Mouse (Mus musculus) frontal cortex, postnatal 36 days (tissue): ENCODE data around the gene Nprl2.

Experiments used
- DNase-seq, 2 experiments: peaks; one replicate each; pipeline ENCODE4 v3.0.0; 2022; ENCODE audit warnings: low spot score in 2 of 2

Nprl2 gene

DNA sequence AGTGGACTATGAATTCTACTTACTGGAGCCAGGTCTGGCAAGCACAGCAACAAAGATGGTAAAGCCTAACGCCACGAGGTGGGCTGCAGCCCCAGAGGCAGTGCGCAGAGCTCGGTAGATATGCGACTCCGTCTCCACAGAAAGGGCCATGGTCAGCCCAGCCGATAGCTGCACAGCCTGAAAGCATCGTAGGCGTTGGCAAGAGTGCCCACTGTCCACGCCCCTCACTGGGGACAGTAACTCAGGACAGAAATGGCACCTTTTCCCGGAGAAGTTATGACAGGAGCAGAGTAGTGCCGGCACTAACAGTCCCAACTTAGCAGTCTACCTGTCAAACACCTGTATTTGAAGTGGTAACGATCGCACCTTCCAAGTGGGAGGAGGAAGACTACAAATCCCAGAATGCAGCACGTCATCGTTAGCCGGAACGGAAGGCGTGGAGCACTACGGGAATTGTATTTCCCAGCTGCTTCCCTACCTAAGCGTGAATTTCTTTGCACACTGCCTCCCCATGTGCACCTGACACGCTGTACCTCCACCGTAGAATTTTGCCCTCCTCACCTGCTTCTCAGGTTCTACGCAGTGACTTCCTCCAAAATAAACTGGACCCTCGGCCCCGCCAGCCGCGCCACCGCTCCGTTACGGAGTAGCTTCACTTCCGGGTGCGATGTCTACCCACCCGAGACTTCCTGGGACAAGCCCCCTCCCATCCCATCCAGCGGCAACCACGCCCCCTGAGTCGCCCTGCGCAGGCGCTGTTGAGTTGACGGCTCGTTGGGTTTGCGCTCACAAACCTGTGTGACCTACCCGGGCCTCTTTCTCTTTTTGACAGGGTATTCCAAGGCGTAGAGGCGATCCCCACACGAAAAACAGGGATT is at the start of gene Nprl2, which contains the start of gene Cyb561d2:
Gene Nprl2, plus strand, starts transcription at position 753 of the 878 bp plus-strand sequence.
Gene Cyb561d2, minus strand, starts transcription at position 720 of the 878 bp plus-strand sequence.
- peak; percentile 95 to 97 for DNase-seq

DNA sequence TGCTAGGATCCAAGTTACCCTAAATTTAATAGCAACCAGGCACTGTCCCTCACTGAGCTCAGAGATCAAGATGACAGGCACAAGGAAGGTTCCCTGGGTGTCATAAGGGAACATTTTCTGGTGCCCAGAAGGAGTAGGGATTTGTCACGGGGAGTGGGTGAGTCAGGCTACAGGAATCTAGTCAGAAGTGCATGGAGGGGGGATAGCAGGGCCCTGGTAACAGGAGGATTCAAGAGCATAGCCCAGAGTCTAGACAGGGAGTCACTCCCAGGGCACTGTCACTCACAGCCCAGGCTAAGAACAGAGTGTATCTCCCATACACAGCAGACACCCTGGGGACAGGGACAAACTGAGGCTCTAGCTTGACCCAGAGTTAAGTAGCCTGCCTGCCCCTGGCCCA is 48.5 kb upstream of the Nprl2 start:
- no peak for DNase-seq

DNA sequence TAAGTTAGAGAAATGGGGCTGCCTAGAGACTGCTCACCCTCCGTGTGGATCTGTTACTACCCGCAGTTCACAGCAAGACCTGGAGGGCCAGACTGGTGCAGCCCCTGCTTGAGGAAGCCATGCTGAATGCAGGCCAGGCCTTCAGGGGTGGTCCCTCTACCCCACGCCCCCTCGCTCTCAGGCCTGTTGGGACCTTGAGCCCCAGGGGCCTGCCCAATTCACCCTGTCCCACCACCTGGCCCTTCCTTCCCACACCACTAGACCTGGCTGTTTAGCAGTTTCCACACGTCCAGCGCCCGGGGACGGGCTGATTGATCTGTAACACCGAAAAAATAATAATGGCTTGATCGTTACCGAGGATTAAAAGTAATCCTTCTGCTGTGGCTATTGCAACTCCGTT is 47.8 kb upstream of the Nprl2 start:
- no peak for DNase-seq

DNA sequence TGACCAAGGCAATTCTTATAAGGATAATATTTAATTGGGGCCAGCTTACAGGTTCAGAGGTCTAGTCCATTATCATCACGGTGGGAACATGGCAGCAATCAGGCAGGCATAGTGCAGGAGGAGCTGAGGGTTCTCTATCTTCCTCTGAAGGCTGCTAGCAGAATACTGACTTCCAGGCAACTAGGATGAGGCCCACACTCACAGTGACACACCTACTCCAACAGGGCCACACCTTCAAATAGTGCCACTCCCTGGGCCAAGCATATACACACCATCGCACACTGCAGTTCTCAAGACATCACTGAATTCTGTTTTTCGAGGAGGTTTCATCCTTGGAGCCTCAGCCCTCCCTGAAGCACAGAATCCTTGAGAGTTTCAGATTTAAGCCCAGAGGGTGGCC is 45.7 kb upstream of the Nprl2 start:
- no peak for DNase-seq

DNA sequence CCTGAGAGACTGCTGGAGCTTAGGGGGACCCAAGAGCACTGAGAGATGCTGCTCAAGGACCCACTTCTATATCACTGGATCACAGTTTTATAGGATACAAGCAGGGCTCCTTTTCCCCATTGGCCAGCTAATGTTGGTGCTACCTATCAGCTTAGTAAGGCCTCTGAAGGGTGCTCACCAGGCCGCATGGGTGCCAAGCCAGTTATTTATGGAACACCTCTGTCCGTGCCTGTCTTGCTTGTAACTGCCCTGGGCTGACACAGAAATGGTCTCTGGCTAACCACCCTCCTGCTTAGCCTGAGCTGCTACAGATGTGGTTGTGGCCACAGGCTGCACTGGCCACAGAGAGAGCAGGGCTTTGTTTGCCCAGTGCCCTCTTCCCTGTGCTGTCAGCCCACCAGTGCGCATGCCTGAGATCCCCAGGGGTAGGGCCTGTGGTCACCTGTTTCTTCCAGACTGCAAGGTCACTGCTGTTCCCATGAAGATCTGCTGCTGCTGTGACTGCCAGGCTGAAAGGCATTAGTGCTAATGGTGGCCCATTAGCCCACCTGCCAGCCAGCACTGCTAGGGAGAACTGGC is 41.2 kb upstream of the Nprl2 start:
- no peak for DNase-seq

DNA sequence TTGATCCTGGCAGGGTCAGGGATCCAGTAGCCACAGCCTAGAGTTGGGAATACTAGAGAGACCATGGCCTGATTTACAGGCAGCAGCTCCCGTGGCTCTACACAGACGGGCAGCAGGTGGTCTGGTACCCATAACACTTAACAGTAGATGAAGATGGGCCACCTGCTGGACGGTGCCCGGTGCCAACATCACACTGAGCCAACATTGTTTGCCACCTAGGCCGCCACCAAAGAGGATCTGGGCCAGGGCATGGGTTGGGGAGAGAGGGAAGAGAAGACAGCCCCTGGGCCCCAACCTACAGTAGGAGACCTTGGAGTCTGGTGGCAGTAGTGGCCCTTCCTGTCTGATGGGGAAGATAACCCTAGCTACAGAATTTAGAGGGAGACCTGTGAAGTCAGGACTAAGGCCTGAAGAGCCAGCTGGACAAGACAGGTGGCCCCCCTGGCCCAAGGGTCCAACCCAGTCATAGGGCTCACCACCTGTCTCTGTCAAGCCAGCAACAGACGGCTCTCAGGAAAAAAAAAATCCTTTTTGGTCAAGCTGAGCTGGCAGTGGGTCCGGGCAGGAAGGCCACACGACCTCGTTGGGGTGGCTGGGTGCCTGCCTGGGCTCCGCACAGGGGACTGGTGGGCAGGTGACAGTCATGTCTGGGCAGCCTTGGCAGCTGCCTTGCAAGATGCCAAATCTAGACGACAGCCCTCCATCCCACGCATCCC is 39.7 kb upstream of the Nprl2 start:
- no peak for DNase-seq

DNA sequence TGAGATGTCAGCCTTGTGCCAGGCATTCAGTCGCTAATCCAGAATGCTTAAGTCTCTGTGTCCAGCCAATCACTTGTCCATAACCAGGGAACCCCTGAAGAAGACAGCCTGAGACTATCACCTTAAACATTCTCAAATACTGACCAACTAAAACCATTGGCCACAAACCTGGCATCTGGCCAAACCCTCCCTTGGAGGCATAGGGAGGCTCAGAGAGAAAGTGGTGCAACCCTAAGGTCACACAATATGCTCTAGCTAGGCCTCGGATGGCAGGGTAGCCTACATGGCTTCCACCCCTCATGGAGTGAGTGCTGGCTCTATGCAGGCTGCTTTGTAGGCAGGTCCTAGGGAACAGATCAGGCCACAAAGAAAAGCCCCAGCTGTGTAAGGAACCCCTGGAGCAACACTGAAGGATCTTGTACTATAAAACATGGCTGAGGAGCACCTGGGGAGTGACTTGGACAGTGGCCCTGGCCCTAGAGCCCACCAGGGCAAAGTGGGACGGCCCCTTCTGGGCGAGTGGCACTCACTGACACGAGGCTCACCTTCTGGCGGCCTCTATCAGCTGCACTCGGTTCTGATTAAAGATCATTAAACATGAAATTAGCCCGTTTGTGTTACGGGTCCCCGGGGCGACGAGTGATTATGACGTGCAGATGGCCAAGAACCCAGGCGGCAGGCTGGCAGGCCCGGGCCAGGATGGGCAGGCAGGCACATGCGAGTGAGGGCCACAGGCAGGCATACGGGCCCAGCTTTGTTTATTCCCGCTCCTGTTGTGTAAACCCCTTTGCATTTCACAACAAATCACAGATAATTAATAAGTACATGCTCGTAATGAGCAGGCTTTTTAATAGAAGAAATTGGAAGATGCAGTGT is 37.1 kb upstream of the Nprl2 start:
- DNase-seq = no peak

DNA sequence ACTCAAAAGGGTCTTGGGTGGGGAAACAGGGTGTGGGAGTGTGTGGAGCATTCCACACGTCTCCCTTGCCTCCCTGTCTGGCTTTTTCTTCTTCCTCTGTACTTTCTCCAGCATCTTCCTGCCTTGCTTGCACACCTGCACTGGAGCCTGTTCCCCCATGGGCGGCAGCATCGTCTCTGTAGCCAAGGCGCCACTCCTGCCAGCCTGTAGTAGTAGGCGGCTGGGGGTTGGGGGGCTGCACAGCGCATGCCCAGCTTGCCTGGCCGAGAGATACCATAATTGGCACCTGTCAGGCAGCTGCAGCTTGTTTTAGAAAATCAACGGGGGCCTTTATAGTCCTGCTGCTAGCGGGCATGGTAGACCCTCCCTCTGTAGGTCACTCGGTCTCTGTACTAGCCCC is 33.8 kb upstream of the Nprl2 start:
- DNase-seq = peak; percentile 47 to 62

DNA sequence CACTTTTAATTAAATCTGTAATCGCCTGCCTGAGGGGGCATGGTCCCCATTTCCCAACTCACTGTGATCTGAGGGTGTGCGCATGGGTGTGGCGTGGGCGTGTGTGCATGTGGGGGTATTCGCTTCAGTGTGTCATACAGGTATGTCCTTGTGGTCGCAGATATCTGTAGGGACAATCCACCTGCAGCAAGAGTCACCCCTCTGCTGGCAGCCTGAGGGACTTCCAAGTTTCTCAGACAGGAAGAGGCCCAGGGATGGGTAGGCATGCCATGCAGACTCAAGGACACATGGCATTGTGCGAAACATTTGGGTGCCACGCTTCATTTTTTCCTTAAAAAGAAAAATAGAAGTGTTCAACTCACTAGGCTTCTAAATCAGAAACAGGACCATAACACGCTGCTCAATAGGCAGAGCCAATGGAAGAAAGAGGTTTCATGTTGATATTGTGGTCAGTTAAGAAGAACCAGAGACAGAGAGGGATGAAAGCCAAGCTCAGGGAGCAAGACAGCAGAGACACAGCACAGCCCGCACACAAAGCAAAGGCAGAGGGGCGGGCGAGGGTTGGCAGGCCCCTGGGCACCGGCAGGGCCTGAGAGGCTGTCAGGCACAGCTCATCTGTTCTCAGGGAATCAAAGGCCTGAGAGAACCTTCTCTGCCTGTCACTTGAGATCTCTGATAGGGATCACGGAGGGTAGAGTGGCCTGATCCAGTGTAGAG is 31.5 kb upstream of the Nprl2 start:
- DNase-seq = no peak

DNA sequence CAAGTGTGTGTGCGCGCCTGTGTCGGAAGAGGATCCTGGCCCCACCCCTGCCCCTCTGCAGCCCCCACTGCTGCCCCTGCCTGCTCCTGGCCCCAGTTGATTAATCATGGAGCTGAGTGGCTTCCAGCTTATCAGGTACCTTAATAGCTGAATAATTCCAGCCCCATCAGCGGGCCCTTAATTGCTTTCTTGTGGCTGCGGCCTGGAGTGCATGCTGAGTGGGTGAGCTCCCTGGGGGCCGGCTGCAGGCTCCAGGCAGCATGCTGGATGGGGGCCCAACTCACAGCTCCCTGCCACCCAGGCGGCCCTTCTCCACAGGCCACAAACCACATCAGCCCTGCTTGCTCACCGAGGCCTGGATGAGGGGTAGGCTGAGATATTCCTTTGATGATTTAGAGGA is 30.6 kb upstream of the Nprl2 start:
- DNase-seq = no peak

DNA sequence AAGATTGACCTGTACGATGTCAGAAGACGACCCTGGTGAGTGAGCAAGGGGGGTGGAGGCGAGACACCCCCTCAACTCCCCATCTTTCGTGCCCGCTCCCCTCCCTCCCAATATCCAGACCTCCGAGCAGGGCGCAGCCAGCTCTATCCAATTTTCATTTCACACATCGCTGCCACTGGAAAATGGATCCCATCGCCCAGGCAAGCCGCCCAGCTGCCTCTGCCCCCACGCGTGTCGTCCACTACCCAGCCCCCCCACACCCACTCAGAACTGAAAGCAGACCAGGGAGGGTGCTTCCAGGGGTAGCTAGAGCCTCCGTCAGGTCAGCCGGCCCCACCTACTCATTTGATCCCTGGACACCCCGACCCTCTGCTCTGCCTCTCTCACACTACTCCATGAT is 29.7 kb upstream of the Nprl2 start:
- no peak for DNase-seq

DNA sequence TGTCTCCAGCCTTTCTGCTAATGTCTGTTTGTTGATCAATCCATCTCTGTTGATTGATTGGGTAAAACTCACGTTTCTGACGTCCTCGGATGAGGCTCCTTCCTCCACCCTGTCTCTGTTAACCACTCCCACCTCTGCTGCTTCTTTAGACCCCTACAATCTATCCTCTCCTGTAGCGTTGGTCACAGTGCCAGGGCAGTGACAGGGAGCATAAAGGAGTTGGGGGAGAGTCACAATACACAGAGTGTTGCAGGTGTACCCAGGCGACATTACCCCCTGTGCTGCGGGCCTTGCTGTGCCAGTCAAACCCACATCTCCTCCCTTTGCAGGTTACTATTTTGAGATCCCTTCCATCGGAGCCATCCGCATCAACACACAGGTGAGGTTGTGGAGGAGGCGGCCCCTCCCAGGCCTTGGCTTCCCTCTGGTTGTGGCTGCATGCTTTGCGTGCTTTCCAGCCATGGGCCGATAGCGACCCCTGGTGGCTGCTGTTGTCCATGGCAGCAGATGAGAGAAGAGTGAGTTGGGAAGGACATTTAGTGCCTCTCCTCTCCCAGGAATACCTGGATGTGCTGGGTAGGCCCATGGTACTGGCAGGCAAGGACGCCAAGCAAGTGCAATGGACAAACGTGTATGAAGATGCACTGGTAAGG is 27.6 kb upstream of the Nprl2 start:
- peak; percentile 89 to 90 for DNase-seq

DNA sequence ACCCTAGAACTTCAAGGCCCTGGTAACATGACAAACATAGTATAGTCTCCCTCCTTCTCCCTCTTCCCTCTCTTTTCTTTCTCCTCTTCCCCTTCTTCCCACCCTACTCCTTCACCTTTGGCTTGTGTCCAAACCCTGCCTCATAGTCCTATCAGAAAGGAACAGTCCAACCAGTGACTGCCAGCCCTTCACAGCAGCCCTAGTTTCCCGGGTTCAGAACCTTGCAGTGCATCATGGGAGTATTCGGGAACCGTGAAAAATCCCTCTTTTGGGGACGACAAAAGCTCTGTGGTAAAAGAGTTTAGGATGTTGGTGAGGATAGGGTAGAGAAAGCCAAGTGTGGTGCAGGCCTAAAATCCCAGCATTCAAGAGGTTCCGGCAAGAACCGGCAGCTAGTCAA is 21.7 kb upstream of the Nprl2 start:
- no peak for DNase-seq

DNA sequence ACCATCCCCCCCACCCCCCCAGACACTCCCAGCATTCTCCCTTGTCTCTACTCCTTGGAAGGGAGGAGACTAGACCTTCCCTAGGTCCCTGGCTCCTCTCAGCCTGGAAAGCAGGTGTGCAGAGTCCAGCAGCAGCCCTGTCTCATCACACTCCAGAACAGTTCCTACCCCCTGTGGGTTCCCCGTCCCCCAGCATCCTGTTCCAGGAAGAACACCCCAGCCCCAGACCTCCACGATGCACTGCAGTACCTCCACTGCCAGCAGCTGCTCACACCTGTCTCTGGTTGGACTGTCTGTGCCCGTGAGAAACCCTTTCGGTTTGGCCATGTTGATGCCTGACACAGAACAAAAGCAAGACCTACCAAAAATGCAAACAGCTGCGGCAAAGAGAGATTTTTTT is 20.8 kb upstream of the Nprl2 start:
- no peak for DNase-seq

DNA sequence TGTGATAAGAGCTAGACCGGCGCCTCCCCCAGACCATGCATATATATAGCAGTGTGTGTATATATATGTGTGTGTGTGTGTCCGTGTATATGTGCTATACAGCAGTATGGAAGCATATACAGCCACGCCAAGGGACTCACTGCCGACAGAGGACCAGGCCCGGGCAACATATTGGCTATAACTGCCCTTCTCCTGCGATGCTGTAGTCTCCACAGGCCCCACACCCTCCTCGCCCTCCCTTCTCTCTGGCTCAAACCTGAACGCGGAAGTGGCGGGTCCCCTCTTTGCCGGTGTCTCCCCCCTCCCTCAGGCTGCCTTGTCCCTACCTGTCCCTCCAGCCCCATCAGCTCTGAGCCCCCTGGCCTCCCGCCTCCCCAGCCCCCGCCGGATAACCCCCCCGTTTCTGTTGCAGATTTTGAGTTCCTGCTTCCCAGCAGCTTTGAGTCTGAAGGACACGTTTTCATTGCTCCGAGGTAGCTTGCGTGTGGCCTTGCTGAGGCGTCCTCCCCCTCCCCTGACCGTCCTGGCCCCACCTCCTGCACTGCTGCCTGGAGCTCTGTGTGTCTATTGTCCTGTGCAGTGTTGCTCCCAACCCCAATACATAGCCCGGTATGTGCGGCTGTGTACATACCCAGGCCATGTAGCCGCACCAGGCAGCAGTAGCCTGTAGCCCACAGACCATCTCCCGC is 20.2 kb upstream of the Nprl2 start:
- DNase-seq = no peak

DNA sequence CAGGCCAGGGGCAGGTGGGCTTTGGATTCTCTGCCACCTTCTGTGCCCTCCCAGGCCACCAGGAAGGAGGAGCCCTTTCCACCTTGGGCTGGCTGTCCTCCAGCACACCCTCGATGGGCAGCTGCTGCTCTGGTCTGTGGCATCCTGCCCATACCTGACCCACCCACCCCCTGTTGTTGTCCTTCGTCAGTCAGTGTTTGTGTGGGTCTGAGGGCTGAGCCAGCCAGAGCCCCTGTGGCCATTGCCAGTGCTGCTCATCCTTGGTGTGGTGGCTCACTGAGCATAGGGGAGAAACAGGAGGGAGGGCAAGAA is 19.7 kb upstream of the Nprl2 start:
- no peak for DNase-seq

DNA sequence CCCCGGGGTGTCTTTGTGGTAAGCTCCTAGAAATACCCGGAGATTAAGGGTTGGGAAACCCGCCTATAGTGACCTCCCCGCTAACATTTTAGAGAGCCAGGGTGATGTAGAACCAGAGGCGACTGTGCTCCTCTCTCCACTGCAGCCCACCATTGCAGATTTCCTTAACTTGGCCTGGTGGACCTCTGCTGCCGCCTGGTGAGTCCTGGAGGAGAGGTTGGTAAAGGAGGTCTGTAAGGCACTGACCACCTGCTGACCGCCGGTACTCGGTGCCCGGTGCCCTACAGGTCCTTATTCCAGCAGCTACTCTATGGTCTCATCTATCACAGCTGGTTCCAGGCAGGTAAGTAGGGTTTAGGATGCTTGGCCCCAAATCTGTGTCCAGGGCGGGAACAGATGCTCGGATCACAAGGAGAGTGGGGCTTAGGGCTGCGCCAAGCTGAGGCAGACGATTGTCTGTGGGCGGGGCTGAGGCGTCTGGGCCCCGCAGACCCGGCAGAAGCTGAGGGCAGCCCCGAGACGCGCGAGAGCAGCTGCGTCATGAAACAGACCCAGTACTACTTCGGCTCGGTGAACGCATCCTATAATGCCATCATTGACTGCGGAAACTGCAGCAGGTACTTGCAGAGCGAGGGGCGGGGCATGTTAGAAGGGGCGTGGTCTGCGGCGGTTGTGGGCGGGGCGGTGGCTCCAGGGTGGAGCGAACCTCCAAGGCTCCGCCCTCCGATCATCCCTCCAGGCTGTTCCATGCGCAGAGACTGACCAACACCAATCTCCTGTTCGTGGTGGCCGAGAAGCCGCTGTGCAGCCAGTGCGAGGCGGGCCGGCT is 15.6 kb upstream of the Nprl2 start:
- DNase-seq = peak; percentile 70 to 77

DNA sequence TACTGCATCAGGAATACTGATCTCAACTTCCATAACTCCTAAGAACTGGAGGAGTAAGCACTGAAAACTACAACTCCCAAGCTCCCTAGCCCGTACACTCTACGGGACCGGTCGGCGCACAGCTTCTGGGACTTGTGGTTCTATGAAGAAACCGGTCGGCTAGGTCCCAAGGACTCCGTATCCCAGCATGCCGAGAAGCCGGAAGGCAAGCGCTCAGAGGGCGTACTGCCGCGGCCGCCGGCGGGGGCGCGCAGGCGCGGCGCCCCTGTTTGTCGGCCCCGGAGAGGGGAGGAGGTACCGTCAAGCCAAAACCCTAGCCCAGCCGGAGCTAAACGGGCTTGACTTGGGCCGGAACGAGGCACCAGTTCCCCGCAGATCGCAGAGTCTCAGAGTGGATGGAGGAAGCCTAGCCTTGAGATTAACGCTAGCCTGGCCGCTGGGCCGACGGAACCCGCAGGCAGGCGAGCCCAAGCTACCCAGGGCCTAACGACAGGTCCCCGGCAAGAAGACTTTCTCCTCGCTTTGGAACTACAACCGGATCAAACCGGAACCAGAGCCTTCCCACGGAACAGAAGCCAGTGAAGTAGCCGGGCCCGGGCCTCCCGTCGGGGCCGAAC is 8.1 kb upstream of the Nprl2 start, which contains the start of gene Tmem115:
Gene Tmem115, plus strand, starts transcription at position 155 of the 617 bp plus-strand sequence.
- peak; percentile 92 to 96 for DNase-seq
